Mouse (Mus musculus) liver, embryonic 16.5 days (tissue): ENCODE data around the gene Dhps. TPM values are rescaled to one million over a fixed set of nuclear protein-coding genes. Genes with fewer than 3 reads are reported as not detected.

Experiments used
- ATAC-seq: fragments of 200-750 bp; cut with Nextera tagmentation; 2 replicates; pipeline ENCODE4 v1.8.0; 2017; ENCODE audit warnings: low read depth, mild to moderate bottlenecking, moderate number of reproducible peaks, moderate library complexity
- H3K27ac ChIP-seq: fragments of 300-500 bp; sonication (generic); 2 replicates; pipeline ENCODE4 v1.5.1; 2014; ENCODE audit warnings: mild to moderate bottlenecking, low read length
- H3K27me3 ChIP-seq: fragments of 300-500 bp; sonication (generic); 2 replicates; pipeline ENCODE4 v1.6.1; 2014; ENCODE audit warnings: low read depth, low read length, mixed read lengths; ENCODE audit not compliant: control insufficient read depth, insufficient read depth
- H3K36me3 ChIP-seq: fragments of 300-500 bp; sonication (generic); 2 replicates; pipeline ENCODE4 v1.6.1; 2014; ENCODE audit warnings: mild to moderate bottlenecking; ENCODE audit not compliant: control insufficient read depth, insufficient read depth
- H3K4me1 ChIP-seq: fragments of 300-500 bp; sonication (generic); 2 replicates; pipeline ENCODE4 v1.6.1; 2014; ENCODE audit warnings: low read depth, low read length, mixed read lengths; ENCODE audit not compliant: control insufficient read depth
- H3K4me2 ChIP-seq: fragments of 300-500 bp; sonication (generic); 2 replicates; pipeline ENCODE4 v1.6.1; 2014; ENCODE audit warnings: low read depth, low read length, mixed read lengths
- H3K4me3 ChIP-seq: fragments of 300-500 bp; sonication (generic); 2 replicates; pipeline ENCODE4 v1.5.1; 2014; ENCODE audit warnings: low read depth, mild to moderate bottlenecking, low read length
- H3K9ac ChIP-seq: fragments of 300-500 bp; sonication (generic); 2 replicates; pipeline ENCODE4 v1.6.1; 2014; ENCODE audit warnings: low read depth, low read length
- H3K9me3 ChIP-seq: fragments of 300-500 bp; sonication (generic); replicated peaks from 2 replicates; pipeline ENCODE4 v1.6.1; 2016; ENCODE audit warnings: low read length; ENCODE audit not compliant: control insufficient read depth
- WGBS: fragments of 180-500 bp; shearing (Covaris S2); extraction: QIAGEN DNeasy Blood & Tissue Kit; methylation state at CpG from one replicate; pipeline ENCODE4 v1.1.7; 2014; ENCODE audit not compliant: insufficient replicate concordance; 5-methylcytosine and 5-hydroxymethylcytosine counted together
- polyA plus RNA-seq: library from polyadenylated mRNA; unstranded; fragments of >200 nt; fragmentation: Nextera tagmentation; extraction: Ambion mirVana; gene quantifications from 2 replicates; pipeline ENCODE4 v1.2.1, GENCODE M21; 2015

Gene Dhps
- polyA plus RNA-seq, 1 experiment from 2014 or later = 23.5 TPM

DNA sequence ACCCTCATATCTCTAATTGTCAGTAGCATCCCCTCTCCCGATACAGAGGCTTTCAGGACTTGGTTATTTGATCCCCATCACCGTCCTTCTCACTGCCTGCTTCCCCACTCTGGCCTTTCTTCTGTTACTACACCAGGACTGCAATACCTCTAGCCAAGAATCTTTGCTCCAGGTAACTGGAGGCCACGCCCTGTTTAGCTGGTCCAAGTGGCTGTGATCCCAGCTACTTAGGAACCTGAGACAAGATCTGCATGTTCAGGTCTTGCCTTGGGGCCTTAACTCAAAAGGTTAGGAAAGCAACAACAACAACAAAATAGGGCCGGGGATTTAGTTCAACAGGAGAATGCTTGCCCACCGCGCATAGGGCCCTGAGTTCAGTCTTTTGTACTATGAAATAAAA, 27.9 kb upstream of the Dhps start:
- ATAC-seq = no peak
- Histone ChIP-seq H3K27me3 (no peaks in the 10 kb centered on the region), H3K4me3 (no peak overlapping the region), H3K36me3 (peaks cover 75% of the 10 kb centered on the region), H3K4me1 (peaks cover 18% of the 10 kb centered on the region), H3K27ac (no peak overlapping the region), H3K9ac (no peak overlapping the region), H3K9me3 (no peaks in the 10 kb centered on the region), H3K4me2 (no peak overlapping the region)
- 80% methylated on average over 6 of the region's 6 CpGs for WGBS

DNA sequence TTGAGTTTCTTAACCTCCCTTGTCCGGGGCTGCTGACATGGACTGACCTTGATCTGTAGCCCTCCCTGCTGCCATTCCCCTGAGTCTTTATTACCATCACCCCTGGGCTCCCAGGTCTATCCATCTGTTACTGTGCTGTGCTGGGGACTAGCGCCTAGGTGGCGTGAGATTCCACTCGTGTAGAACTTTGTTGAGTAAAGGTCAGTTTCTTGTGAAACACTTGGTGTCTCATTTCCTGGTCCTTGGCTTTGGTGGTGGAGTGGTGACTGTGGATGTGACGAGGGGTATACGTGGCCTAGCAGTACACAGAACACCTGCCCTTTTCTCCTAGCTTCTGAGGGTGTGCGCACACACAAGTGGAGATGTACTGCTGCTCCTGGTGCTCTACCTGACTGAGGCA, 14.2 kb upstream of the Dhps start:
- Histone ChIP-seq H3K4me3 (no peak overlapping the region), H3K4me1 (peaks cover 10% of the 10 kb centered on the region), H3K9me3 (no peaks in the 10 kb centered on the region), H3K27me3 (no peaks in the 10 kb centered on the region), H3K9ac (no peak overlapping the region), H3K4me2 (no peak overlapping the region), H3K36me3 (peaks cover 40% of the 10 kb centered on the region), H3K27ac (no peak overlapping the region)
- 66% methylated on average over 7 of the region's 7 CpGs for WGBS
- ATAC-seq = no peak

DNA sequence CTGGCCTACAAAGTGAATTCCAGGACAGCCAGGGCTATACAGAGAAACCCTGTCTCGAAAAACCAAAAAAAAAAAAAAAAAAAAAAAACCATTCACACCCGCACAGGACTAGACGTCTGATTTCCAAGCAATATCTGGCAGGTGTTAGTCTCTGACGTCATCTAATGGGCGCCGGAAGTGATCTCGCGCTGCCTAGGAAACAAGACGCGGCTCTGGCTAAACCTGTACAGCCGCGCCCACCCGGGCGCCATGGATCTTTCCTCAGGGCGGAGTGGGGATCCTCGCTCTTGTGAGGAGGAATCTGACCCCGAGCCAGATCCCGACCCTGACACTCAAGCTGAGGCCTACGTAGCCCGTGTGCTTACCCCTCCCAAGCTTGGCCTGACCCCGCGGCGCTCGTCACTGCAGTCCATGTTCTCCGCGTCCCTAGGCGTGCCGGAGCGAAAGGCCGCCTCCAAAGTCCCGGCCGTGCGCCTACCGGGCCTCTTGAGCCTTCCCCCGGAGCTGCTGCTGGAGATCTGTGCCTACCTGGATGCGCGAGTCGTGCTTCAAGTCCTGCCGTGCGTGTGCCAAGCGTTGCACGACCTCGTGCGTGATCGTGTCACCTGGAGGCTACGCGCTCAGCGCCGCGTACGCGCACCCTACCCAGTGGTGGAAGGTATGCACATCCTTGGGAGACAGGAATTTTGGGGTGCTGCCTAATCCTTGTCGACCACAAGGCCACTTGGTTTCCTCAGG, 11.5 kb upstream of the Dhps start, which contains the start of gene Fbxw9:
Fbxw9 (plus strand) TSS at position 177 of the 738 bp plus-strand sequence.
- H3K4me1 ChIP-seq = peaks cover 10% of the 10 kb centered on the region
- ATAC-seq = peak; percentile 84
- no peaks in the 10 kb centered on the region for H3K27me3 ChIP-seq
- H3K9me3 ChIP-seq = no peaks in the 10 kb centered on the region
- H3K36me3 ChIP-seq = peaks cover 13% of the 10 kb centered on the region
- H3K4me3 ChIP-seq = peak within 1 kb of the TSS; percentile 82
- H3K4me2 ChIP-seq = peak within 1 kb of the TSS; percentile 94
- H3K9ac ChIP-seq = peak within 1 kb of the TSS; percentile 68
- no peak within 1 kb of the TSS; the same call in 1 of the 2 replicates for H3K27ac ChIP-seq
- under 1% methylated on average over 52 of the region's 53 CpGs for WGBS

DNA sequence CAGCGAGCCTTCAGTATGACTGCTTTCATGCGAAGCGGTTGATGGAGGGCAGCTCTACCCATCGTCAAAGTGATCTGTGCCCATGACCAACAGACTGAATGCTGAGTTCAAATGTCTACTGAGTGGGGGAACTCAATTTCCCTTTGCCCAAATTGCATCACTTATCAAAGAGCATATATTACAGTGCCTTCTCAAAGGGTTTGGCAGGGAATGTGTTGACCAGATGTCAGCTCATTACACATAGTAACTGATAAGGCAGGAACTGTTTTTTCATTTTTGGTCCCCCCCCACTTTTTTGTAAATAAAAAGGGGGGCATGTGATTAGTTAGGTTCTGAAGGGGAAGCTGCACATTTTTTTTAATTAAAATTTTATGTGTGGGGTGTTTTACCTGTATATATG, 9.0 kb upstream of the Dhps start:
- Histone ChIP-seq H3K4me3 (no peak overlapping the region), H3K27me3 (no peaks in the 10 kb centered on the region), H3K9me3 (no peaks in the 10 kb centered on the region), H3K36me3 (no peaks in the 10 kb centered on the region), H3K27ac (no peak overlapping the region), H3K4me1 (peaks cover 10% of the 10 kb centered on the region), H3K9ac (no peak overlapping the region), H3K4me2 (no peak overlapping the region)
- 83% methylated on average over 4 of the region's 4 CpGs for WGBS
- ATAC-seq = no peak

DNA sequence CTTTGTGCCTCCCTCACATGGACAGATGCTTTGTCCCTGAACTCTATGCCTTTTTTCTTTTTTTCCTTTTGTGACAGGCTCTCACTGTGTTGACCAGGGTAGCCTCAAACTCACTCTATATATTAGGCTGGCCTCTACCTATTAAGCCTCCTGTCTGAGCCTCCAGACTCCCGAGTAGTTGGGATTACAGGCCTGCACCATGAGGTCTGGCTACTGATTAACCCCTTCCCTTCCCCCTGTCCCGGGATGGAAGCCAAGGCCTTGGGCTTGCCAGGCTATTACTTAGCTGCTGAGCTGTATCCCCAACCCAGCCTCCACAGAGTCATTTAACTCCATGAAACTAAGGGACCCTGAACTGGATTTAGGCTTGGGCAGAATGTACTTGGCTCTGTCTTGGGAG, 6.3 kb upstream of the Dhps start:
- Histone ChIP-seq H3K36me3 (no peaks in the 10 kb centered on the region), H3K4me1 (peaks cover 9% of the 10 kb centered on the region), H3K9me3 (no peaks in the 10 kb centered on the region), H3K4me2 (no peak overlapping the region), H3K9ac (no peak overlapping the region), H3K27ac (no peak overlapping the region), H3K4me3 (no peak overlapping the region), H3K27me3 (no peaks in the 10 kb centered on the region)
- 47% methylated on average over 2 of the region's 2 CpGs for WGBS
- ATAC-seq = peak; percentile 73

DNA sequence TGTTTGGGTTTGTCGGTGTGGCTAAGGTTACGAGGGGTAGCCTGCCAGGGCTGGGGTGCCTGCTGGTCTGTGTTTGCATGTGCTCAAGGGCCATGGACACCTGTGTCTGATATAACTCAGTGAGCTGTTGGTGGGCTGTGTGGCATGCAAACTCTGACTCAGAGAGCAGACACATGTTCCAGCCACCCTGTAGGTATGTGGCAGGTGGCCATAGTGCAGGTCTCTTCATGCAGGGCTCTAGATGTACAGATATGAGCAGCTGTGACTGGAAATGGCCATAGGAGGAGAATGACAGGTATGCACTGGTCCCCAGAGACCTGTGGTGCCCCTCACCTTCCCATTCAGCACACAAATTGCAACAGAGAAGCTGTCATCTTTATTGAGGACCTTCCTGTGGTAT, 4.4 kb upstream of the Dhps start:
- H3K27ac ChIP-seq = no peak overlapping the region
- H3K36me3 ChIP-seq = no peaks in the 10 kb centered on the region
- WGBS = 77% methylated on average over 2 of the region's 2 CpGs

DNA sequence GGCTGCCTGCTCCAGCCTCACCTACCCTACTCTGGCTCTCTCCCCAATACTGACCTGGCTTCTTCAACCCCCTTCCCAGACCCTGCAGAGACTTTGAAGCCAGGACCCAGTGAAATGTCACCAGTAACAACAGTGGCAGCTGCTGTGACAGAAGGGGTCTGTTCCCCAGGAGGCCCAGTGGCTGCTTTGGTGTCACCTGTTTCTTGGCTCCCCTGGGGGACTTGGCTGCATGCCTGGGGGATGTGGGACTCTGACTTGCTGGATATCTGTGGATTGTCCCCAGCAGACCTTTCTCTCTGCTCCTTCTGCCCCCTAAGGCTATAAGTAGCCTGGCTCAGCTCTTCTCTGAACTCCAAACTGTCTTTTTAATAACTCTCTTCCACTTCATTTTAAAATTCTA, 3.6 kb upstream of the Dhps start, which contains the start of gene Gm5741:
Gm5741 (minus strand) TSS at position 1 of the 400 bp plus-strand sequence.
- no peaks in the 10 kb centered on the region for H3K9me3 ChIP-seq
- ATAC-seq = no peak
- no peak within 1 kb of the TSS for H3K4me3 ChIP-seq
- H3K4me1 ChIP-seq = peaks cover 19% of the 10 kb centered on the region
- no peaks in the 10 kb centered on the region for H3K27me3 ChIP-seq
- no peak within 1 kb of the TSS for H3K27ac ChIP-seq
- H3K4me2 ChIP-seq = no peak within 1 kb of the TSS
- no peaks in the 10 kb centered on the region for H3K36me3 ChIP-seq
- no peak within 1 kb of the TSS for H3K9ac ChIP-seq

More for the DNA sequence above, 4.4 kb upstream of the Dhps start:
- peaks cover 13% of the 10 kb centered on the region for H3K4me1 ChIP-seq
- no peaks in the 10 kb centered on the region for H3K9me3 ChIP-seq
- no peak overlapping the region for H3K9ac ChIP-seq
- H3K4me2 ChIP-seq = no peak overlapping the region
- no peaks in the 10 kb centered on the region for H3K27me3 ChIP-seq
- H3K4me3 ChIP-seq = no peak overlapping the region
- ATAC-seq = no peak

DNA sequence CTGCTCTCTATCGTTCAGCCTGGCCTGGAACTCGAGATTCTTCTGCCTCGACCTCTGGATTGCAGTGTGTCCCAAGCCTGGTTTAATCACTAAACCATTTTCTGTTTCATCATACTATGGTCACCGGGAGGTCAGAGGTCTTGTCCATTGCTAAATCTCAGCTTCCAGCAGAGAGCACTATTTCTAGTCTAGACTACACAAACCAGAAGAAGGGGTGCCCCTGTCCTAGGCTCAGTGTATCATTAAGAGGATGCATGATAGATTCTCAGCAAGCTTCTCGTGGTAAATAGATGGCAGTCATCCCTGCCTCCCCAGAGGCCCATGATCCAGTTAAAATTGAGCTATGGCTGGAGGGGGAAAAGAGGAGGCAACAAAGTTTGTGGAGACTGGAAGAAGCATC, 516 bp upstream of the Dhps start:
- peak; percentile 49 for ATAC-seq
- H3K9ac ChIP-seq = 0 out of 2 replicates have a peak overlapping the region, but pooled peaks have one; percentile 1
- peaks cover 17% of the 10 kb centered on the region for H3K36me3 ChIP-seq
- peaks cover 35% of the 10 kb centered on the region for H3K4me1 ChIP-seq
- peak overlapping the region; percentile 96 for H3K4me3 ChIP-seq
- 57% methylated on average over 5 of the region's 5 CpGs for WGBS
- no peaks in the 10 kb centered on the region for H3K27me3 ChIP-seq
- H3K9me3 ChIP-seq = no peaks in the 10 kb centered on the region
- peak overlapping the region; percentile 92 for H3K27ac ChIP-seq
- peak overlapping the region; percentile 89 for H3K4me2 ChIP-seq

DNA sequence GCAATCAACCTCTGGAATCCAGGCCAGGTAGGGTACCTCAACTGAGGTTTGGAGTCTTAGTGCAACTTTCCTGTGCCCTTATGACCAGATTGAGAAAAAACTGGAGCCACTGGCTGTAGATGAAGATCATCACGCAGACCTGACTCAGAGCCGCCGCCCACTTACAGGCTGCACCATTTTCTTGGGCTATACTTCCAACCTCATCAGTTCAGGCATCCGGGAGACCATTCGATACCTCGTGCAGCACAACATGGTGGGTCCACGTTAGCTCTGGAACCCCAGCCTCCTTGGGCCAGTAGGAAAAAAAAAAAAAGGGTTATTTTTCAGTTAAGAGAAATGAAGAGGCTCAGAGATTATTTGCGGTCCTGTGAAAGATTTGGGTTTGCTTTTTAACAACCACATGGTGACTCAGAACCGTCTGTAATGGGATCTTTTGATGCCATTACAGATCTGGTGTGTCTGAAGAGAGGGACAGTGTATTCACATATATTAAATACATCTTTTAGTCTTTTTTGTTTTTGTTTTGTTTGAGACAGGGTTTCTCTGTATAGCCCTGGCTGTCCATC, 890 bp downstream of the Dhps start:
- Histone ChIP-seq H3K4me2 (peak overlapping the region; percentile 89), H3K27ac (peak overlapping the region; percentile 92), H3K9ac (peak overlapping the region; percentile 90), H3K9me3 (no peaks in the 10 kb centered on the region), H3K4me1 (peaks cover 44% of the 10 kb centered on the region), H3K36me3 (peaks cover 18% of the 10 kb centered on the region), H3K4me3 (peak overlapping the region; percentile 96), H3K27me3 (no peaks in the 10 kb centered on the region)
- WGBS = 32% methylated on average over 9 of the region's 9 CpGs
- ATAC-seq = no peak
